Mouse (Mus musculus): ENCODE measurements around the gene Drc7.

GRCm38 (mm10) chr8:95113108-95113507 lies 58.2 kb downstream of the Drc7 start:
- TF ChIP-seq EP300 (IDR thresholded peaks at IDR 0.05; ENCODE audit: low read depth) (no peak), CTCF (IDR thresholded peaks at IDR 0.05; ENCODE audit: low read depth) (no peak)

Data from liver, embryonic 14.5 days (tissue).